Mouse (Mus musculus): ENCODE measurements around the gene Tmem63a.

GRCm38 (mm10) chr1:180966542-180966941 is 24.4 kb downstream of the Tmem63a start:
- TF ChIP-seq CTCF (IDR thresholded peaks at IDR 0.05; ENCODE audit: control insufficient read depth, insufficient read depth, insufficient read length): no peak
- no peak for TF ChIP-seq USF1 (IDR thresholded peaks at IDR 0.05; ENCODE audit: low read depth)
- TF ChIP-seq MYOD1 (IDR thresholded peaks at IDR 0.05; ENCODE audit: control insufficient read depth, insufficient read length, low read depth): no peak

Measured in C2C12 (cell line).